Mouse (Mus musculus): ENCODE results near the gene Aplp2.

The Aplp2 gene

DNA sequence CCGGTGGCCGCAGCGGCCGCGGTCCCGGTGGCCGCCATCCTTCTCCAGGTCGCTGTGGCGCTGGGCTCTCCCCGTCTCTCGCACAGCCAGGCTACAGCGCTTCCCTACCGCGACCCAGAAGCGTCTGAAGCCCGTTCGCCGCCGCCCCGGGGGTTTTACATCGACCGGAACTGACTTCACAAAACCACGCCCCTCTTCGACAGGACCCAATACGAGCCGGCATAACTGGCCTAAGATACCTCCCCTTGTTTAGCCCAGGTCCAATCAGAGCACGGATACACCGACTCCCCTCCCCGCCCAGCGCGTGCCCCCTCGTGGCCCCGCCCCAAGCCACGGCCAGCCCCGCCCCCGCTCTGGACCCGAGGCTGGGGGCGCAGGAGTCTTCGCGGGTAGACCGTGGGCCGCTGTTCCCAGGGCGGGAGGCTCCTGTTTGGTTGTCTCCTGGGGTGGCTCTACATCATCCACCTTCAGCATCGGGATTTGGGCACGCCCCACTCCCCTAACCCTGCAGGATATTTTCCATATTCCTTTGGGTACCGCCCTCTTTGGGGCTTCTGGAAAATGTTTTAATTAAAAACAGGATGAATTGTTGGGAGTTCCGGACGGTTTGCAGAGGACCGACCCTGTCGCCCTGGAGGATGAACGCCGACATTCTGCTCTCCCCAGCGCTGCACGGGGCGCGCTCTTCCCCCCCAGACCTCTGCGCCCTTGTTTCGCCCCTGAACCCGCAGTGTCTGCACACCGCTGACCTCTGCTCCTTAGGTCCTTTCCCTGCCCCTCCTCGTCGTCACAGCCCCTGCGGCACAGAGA is at the start of gene Aplp2:
Gene Aplp2, minus strand, starts transcription at position 126 of the 810 bp plus-strand sequence.
- DNase-seq (ENCODE audit: low read depth, low spot score), result peak; percentile 96

DNA sequence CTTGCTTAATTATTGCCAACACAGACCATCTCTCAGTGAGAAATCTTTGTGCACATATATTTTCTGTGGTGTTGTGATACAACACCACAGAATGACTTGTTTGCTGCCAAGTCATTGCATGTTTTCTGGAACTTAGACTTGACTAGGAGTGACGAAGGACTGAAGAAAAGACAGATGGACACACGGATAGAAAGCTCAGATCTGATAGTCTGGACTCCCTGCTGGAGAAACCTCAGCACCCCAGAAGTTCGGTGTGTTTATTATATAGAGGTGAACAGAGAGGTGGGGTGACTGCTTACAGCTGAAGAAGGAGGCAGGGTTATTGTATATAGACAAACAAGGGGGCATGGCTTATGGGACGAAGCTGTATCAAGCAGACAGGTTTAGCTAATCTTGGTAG is 48.6 kb upstream of the Aplp2 start:
- DNase-seq (ENCODE audit: low read depth, low spot score), result no peak

DNA sequence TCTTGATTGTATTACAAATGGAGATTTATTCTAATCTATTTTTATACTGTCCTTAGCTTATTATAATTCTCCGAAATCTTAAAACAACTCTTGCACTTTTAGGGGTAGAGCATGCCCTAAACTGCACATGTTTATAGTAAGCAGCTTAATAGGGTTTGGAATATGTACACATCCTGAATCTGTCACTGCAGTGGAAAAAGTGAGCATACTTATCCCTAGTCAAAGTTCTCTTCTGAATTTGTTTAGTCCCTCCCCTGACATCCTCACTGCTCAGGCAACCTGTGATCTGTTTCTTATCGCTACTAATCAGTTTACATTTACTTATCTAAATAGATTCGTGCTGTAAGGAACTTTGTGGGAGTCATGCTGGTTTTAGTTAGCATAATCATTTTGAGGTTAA is 46.6 kb upstream of the Aplp2 start:
- no peak for DNase-seq (ENCODE audit: low read depth, low spot score)

DNA sequence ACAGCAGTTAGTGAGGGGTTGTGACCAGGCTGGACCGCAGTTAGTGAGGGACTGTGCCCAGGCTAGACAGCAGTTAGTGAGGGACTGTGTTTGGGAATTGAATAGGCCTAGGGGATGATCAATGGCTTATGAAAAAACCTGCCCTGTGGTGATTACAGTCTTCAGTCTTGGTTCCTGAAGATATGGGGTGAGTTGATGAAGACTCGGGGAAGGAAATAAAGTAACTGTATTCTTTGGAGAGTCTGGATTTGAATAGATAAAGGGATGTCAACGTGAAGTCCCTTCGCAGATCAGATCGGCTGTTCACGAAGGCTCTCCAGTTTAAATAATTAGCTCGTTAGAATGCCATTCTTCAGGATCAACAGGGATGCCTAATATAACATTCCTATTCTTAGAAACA is 44.3 kb upstream of the Aplp2 start:
- no peak for DNase-seq (ENCODE audit: low read depth, low spot score)

DNA sequence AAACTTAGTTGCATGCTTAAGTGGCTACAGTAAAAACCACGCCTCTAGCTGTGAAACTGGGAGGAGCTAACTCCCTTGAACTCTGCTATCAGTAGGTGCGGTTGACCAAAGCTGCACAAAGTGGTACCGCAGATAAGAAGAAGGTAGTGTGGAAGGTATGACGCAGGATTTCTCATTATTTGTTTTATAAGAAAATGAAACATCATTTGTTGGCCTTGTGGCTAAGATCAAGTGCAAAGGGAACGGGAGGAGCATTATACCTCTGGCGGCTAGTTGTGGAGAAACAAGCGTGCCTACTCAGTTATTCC is 43.0 kb upstream of the Aplp2 start:
- DNase-seq (ENCODE audit: low read depth, low spot score), result no peak

DNA sequence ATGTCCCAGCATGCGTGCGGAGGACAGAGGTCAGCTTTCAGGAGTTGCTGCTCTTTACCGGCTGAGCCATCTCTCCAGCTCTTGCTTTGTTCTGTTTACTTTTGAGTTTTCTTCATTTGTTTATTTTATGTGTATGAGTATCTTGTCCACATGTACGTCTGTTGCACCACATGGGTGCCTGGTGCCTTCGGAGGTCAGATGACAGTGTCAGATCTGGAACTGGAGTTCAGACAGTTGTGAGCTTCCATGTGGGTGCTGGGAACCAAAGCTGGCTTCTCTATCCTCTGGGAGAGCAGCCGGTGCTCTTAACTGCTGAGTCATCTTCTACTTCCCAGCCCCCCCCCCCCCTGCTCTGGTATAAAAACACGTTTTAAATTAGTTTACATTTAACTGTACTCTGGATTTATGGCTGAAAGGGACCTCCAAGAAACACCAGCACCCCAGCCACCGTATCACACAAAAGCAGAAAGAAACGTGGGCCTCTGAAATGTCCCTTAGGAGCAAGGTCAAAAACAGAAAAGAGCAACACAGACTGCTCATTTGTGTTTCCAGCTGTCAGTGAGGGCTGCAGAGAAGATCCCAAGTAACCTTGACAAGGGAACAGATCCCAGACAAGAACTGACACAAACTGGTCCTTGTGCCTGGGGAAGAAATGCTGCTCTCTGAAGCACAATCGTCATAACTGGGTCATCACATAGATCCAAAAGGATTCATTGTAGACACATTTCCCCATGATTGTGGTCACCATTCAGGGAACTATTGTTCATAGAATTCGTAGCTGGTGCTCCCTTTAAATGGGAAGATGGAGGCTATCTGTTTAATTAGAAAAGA is 42.5 kb upstream of the Aplp2 start:
- no peak for DNase-seq (ENCODE audit: low read depth, low spot score)

DNA sequence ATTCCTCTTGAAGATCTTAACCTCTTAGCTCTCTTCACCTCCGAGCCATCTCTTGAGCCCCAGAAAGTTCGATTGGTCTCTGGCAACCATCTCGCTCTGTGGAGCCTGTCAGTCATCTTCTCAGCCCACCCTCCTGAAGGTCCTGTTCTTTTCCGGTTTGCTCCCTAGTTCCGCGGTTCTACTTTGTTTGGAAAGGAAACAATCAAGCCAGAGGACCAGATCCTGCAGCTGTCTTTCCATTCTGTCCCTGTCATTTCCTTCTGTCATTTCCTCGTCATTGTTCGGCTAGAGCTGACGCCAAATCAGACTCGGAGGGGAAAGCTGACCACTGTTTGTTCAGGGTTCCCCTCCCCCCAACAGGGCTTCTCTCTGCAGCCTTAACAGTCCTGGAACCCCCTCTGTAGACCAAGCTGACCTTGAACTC is 41.7 kb upstream of the Aplp2 start:
- no peak for DNase-seq (ENCODE audit: low read depth, low spot score)

DNA sequence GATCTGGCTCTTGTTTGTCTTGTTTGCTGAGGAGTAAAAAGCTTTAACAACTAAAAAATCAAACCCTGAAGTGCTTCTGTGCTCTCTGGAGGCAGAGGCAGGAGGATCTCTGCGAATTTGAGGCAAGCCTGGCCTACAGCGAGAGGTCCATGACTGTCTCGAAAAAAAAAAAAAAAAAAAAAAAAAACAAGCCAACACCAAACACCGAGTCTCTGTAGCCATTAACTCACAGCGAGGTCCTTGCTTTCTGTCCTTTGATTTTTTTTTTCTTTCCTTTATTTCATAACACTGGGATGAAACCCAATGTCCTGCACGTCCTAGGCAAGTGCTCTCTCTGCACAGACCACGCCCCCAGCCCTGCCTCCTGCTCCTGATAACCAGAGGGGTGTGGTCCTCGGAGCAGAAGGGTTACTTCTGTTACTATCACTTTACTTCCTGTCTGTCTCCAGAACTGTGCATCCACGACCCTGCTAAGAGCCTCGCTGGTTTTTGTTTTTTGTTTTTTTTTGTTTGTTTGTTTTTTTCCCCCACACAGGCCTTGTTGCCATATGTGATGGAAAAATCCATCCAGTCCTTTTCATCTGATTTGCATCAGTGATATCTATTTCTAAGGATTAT is 40.7 kb upstream of the Aplp2 start:
- no peak for DNase-seq (ENCODE audit: low read depth, low spot score)

DNA sequence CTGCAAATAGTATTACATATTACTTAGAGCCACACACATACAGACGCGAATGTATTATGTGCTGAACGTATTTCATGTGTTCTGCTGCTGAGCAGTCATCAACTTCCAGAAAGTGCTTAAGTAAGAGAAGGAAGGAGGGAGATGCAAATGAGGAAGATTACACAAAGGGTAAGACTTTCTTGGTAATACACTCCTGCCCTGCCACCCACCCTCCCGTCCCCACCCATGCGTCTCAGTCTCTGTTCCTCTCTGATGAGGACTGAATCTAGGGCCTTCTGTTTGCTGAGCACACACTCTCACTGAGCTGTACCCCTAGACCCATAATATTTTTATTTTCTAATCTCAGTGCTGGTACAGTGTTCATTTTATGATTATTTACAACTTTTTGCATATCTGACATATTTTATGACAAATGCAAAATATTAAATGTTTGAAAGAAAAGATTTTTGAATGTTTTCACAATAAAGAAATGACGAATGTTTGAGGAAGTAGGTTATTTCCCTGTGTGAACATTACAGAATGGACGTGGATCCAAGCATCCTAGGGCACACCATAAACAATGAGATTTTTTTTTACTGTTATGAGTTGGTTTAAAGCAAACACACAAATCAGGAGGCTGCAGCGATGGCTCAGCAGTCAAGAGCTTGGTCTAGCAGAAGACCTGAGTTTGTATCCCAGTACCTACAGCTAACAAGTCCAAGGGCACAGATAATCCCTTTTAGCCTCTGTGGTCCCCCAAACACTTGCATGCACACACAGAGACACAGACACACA is 36.0 kb upstream of the Aplp2 start:
- no peak for DNase-seq (ENCODE audit: low read depth, low spot score)

DNA sequence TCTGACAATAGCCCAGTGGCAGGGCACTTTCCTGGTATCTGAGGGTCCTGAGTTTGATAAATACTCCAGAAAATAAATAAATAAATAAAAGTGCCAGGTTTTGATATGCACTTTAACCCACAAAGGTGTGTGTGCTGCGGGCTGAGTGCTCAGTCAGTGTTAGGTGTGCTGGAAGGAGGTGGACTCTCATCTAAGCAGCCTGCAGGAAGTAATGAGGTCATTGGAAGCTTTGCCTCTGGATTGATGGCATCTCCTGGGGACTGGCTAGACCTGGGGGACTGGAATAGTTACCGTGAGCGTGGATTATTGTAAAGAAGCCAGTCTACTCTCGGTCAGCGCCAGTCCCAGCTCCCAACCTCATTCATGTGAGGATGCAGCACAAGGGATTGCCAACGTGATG is 34.8 kb upstream of the Aplp2 start:
- no peak for DNase-seq (ENCODE audit: low read depth, low spot score)

DNA sequence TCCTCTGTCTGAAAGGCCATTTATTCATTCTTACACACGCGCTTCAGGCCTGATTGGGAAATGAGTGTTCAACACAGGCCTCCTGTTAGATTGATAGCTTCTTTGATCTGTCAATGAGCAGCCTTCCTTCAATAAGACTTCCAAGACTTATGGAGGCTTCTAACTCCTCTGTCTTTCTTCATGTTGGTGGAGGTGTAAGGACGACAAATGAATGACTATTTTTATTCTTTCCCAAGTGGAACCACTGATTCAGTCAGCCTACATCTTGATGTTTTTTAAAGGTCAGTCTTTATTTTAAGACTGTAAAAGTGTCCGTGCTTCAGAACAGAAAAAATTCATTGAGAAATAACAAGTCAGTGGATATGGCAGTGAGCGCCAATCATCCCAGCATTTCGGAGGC is 33.4 kb upstream of the Aplp2 start:
- no peak for DNase-seq (ENCODE audit: low read depth, low spot score)

DNA sequence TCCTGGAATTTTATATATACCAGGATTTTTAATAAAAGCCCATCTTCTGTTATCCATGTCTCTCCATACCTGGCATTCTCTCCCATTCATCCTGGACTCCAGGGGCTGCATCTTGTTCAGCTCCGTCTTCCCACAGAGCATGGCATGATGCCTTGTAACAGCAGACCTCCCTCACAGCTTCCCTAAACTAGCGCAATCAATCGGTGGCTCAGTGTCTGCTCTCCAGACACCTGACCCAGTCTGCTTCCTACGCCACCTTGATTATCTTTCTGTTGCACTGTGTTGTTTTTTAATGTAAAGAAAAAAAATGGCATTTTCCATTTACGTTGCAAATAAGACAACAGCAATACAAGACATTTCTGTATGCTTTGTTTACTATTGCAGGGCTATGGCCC is 32.3 kb upstream of the Aplp2 start:
- DNase-seq (ENCODE audit: low read depth, low spot score), result no peak

DNA sequence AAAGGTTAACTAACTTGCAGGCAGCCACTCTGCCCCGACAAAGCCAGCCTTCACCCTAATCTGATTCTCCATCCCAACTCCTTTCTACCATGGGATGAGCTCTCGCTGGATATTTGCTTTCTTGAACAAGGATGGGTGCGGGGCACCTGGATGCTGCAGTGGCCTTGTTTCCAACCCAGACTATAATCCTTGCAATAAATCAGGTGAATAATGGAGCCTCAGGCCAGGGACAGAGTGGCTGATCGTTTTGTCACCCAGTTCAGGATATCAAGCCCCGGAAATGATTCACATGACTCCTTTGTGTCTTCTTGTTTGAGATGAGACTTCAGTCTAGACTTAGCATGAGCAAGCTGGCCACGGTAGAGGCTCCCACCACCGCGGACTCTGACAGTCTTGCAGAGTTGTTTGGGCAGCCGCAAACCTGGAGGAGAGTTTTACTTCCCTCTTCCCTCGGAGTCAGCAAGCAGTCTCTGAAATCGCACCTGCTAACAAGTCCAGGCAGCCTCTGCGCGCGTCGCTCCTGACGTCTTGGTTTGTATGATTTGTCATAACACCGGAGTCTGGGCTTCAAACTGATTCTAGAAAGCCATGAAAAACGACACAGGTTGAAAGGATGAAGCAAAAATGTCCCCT is 31.8 kb upstream of the Aplp2 start:
- no peak for DNase-seq (ENCODE audit: low read depth, low spot score)

DNA sequence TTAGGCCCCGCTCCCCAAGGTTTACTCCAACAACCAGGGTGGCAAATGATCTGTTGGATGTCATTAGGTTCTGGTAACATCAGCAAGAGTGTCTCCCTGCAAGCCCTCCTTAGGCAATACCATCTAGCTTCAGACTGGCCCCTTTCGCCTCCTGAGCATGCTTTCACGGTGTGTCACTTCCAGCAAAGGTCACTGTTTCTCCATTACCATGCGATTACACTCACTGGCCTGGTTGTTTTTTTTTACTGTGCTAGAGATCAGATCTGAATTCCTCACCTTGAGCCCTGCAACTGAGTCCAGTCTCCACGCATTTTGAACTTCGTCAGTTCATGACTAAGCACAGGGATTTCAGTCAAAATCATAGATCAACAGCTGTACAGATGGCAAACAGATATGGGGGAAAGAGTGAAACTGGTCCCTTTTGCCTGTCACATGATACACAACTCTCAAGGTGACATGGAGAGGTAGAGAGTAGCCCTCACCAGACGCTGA is 29.6 kb upstream of the Aplp2 start:
- DNase-seq (ENCODE audit: low read depth, low spot score), result no peak

DNA sequence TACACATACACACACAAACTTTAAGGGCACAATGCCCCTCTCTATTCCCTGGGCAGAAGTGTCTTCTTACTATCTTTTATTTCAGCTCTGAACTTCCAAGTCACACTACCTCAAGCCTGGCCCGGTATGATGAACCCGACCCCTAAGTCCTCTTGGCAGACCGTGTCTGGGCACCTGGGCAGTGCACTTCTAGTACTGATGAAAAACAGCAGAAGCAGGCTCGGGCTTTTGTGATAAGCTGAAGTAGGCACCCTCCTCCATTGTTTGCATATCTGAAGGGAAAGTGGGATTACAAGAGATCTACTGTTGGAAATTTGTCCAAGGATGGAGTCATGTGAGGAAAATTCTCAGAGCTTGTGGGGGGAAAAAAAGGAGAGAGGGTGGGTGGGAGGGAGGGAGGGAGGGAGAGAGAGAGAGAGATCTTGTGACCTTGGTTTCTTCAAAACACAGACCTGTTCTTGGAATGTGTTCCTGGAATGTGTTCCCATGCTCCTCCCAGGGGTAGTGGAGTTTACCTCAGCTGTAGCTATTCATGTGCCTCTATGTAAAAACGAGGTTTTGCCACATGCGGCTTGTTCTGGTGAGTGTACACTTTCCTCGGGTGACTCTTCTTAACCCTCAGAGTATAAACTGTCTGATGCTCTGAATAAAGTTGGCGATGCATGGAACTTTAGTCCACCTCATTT is 29.1 kb upstream of the Aplp2 start:
- DNase-seq (ENCODE audit: low read depth, low spot score), result no peak

DNA sequence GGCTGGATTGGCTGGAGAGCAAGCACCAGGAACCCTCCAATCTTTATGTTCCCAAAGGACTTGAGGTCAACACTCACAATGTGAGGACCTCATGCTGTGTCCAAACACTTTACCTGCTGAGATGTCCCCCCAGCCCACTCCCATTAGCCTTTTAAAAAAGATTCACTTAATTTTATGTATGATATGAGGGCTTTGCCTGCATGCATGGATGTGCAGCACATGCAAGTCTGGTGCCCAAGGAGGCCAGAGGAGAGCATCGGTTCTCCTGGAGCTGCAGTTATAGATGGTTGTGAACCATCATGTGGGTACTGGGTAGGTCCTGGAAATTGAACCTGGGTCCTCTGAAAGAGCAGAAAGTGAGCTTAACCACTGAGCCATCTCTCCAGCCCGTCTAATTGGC is 27.9 kb upstream of the Aplp2 start:
- DNase-seq (ENCODE audit: low read depth, low spot score), result no peak

DNA sequence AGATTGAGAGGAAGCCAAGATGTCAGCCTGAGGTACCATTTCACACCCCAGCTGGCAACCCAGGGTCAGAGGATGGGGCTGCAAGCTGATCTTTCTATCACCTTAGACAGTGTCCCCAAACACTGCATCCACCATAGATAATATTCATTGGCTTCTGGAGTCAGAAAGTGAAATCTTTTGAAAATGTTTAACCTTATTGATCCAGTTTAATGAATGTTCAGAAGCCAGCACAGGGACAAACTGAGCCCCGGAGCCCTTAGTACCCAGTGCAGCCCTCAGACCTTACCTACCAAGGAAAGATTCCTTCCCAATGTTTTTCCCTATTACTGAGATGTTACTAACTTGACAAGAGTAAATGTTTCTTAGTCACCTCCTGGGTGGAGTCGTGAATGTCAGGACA is 26.9 kb upstream of the Aplp2 start:
- DNase-seq (ENCODE audit: low read depth, low spot score), result no peak

DNA sequence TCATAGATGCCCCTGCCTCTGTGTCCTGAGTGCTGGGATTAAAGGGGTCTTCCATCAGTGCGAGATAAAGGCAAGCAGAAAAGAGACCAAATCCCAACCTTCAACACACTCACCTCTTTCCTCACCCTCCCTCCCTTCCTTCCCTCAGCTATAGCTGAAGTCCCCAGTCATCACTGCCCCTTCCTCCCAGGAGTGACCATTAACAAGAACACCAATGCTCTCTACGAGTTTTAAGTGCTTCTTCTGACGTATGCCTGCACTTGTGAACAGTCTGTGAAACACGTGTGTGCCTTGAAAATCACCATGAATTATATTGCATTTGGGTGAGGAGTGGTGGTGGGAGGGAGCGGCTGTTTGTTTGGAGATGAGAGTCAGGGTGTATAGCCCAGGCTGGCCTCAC is 24.5 kb upstream of the Aplp2 start:
- DNase-seq (ENCODE audit: low read depth, low spot score), result no peak

DNA sequence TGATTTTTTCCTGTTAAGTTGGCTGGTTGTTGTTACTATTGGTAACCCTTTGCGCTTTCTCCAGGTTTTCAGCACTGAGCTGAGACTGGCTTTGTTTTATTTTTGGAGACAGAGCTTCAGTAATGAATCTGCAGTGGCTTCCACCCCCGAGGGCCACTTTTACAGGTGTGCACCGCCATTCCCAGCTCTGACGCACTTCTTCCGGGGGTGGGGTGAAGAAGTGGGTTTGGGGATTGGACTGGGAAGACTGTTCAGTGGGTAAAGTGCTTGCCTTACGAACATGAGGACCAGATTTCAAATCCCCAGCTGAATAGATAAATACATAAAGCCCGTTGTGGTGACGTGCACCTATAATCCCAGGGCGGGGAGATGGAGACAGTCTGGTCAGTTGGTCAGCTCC is 23.9 kb upstream of the Aplp2 start:
- no peak for DNase-seq (ENCODE audit: low read depth, low spot score)

DNA sequence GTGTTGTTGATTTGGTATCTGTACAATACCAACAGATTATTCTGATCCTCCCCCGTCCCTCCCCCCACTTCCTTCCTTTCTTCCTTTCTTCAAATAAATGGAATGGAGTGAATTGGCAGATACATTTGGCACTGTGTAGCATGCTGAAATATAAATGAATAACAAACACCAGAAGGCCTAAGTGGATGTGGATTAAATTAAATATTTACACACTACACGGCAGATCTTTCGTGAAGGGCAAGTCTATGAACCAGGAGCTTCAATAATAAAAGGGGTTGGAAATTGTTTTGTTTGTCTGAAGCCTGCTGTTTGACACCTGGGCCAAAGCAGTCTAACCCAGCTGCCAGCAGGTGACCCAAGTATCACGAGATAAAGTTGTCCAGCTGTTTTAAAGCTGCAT is 23.4 kb upstream of the Aplp2 start:
- no peak for DNase-seq (ENCODE audit: low read depth, low spot score)

DNA sequence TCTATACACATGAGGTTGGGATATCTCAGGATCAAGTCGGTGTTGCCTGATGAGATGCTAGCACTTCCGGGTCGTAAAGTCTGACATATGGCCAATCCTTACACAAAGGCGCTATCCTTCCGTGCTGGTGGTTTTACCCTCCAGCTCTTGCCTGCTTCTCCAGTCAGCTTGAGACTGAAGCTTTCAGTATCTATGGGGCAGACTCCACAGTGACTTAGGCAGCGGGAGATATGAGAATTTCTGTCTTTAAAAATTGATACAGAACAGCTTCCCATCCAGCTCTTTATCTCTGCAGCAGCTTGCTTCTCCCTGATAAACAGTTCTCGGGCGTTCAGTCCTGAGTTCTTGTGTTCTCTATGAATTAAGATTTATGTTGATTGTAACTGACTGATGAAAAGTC is 14.9 kb upstream of the Aplp2 start:
- no peak for DNase-seq (ENCODE audit: low read depth, low spot score)

Measured in embryo, embryonic 11.5 days (tissue).